In the genomic region with DNA sequence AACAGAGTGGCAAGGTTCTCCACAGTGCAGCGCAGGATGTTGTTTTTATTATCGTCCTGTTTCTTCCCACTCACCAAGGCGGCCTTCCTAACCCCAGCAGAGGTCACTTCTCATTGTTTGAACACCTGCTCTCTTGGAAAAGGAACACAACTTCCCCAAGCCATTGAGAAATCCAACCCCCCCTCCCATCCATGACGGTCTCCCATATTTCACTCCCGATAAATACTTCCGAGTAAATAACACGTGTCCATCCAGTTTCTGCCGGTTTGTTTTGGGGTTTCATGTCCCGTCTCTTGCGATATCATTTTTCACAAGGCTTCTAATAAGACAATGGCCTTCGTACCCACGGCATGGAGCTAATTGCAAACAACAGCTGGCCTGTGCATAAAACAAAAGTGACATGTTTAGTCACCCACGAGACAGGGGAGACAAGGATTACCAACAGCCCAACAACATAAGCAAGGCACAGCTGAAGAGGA, we compare ENCODE assay signal across 11 mouse cellular contexts. TPM values are rescaled to one million over a fixed set of nuclear protein-coding genes. Genes with fewer than 3 reads are reported as not detected.
DNase-seq lines count a peak whose midpoint lies in the region; ATAC-seq and TF ChIP-seq lines count a peak whose summit lies in the region.
"Had no signal": no experiment of that assay in that cellular context is flagged by ENCODE, and none has a peak within 500 bp of the region (broad histone marks: within the 10 kb centered on the region; RNA-seq: fewer than 3 reads in every experiment).

No protein-coding gene starts in this region.

- no peak overlapping the region for H3K27ac ChIP-seq in lung, embryonic 14.5 days (ENCODE audit: low read depth)
- H3K27ac ChIP-seq in embryonic facial prominence, embryonic 13.5 days, result peak overlapping the region; percentile 67; the same call in 1 of the 2 replicates

- peak; percentile 41 for ATAC-seq in lung, embryonic 14.5 days (ENCODE audit: insufficient read depth)
- ATAC-seq in embryonic facial prominence, embryonic 13.5 days (ENCODE audit: insufficient number of reproducible peaks, insufficient read depth, low FRiP score, low TSS enrichment, low read depth), result no peak
- ATAC-seq: intestine, embryonic 16.5 days had no signal

- peak; percentile 63 for DNase-seq in heart, adult 8-10 months (ENCODE audit: low spot score)
- DNase-seq in heart, postnatal 4 days, result no peak
- DNase-seq in lung, embryonic 14.5 days, result peak; percentile 50
- no peak for DNase-seq in lung, adult 2 months
- DNase-seq in mesoderm, embryonic 11.5 days (ENCODE audit: low read depth, low spot score), result peak; percentile 62
- DNase-seq in layer of hippocampus, postnatal 36 days, result no peak
- no peak for DNase-seq in gastrocnemius, postnatal 4 days (ENCODE audit: low spot score in 2 of 2)
- DNase-seq: thymus, postnatal 4 days had no signal

- no peaks in the 10 kb centered on the region for H3K27me3 ChIP-seq in lung, embryonic 14.5 days (ENCODE audit: insufficient read depth, low read length)
- no peaks in the 10 kb centered on the region for H3K27me3 ChIP-seq in embryonic facial prominence, embryonic 13.5 days

- 43% methylated on average over 13 of the region's 13 CpGs for WGBS in lung, embryonic 14.5 days
- 33% methylated on average over 13 of the region's 13 CpGs for WGBS in lung, adult 2 months
- WGBS in embryonic facial prominence, embryonic 13.5 days, result 68% methylated on average over 13 of the region's 13 CpGs

- H3K4me2 ChIP-seq in lung, embryonic 14.5 days, result no peak overlapping the region
- H3K4me2 ChIP-seq in embryonic facial prominence, embryonic 13.5 days, result no peak overlapping the region

- no peaks in the 10 kb centered on the region for H3K4me1 ChIP-seq in lung, embryonic 14.5 days (ENCODE audit: insufficient read depth)
- peaks cover 3% of the 10 kb centered on the region for H3K4me1 ChIP-seq in lung, adult 2 months (ENCODE audit: control insufficient read depth, insufficient read depth, low read length)
- H3K4me1 ChIP-seq in embryonic facial prominence, embryonic 13.5 days, result peaks cover 27% of the 10 kb centered on the region

- H3K9me3 ChIP-seq in lung, embryonic 14.5 days (ENCODE audit: low read depth, low read length), result no peaks in the 10 kb centered on the region
- no peaks in the 10 kb centered on the region for H3K9me3 ChIP-seq in embryonic facial prominence, embryonic 13.5 days

- H3K36me3 ChIP-seq in lung, embryonic 14.5 days (ENCODE audit: insufficient read depth), result no peaks in the 10 kb centered on the region
- H3K36me3 ChIP-seq in embryonic facial prominence, embryonic 13.5 days, result no peaks in the 10 kb centered on the region

- no peak for TF ChIP-seq CTCF in lung, embryonic 14.5 days (IDR thresholded peaks at IDR 0.05; ENCODE audit: low read depth)
- no peak for TF ChIP-seq CTCF in lung, adult 2 months (IDR thresholded peaks at IDR 0.05; ENCODE audit: insufficient read depth, low read length)

- no peak for TF ChIP-seq POLR2A in lung, adult 2 months (IDR thresholded peaks at IDR 0.05; ENCODE audit: borderline replicate concordance, extremely low read depth, low read depth, low read length)

- no peak overlapping the region for H3K4me3 ChIP-seq in lung, embryonic 14.5 days (ENCODE audit: low read depth, low read length)
- no peak overlapping the region for H3K4me3 ChIP-seq in lung, adult 2 months (replicated peaks; ENCODE audit: extremely low read depth, low read depth, low read length)
- H3K4me3 ChIP-seq in embryonic facial prominence, embryonic 13.5 days, result no peak overlapping the region

- H3K9ac ChIP-seq in lung, embryonic 14.5 days, result no peak overlapping the region
- H3K9ac ChIP-seq in embryonic facial prominence, embryonic 13.5 days, result no peak overlapping the region

RNA-seq across cellular contexts. Expression of a gene that starts 9.2 kb away (rescaled TPM):
- not detected for total RNA-seq in heart, adult 8-10 months (2022)
- not detected for total RNA-seq in heart, postnatal 4 days (2021)
- 0.11 and 0.14 TPM in 2 replicates for polyA plus RNA-seq in lung, embryonic 14.5 days (2014; fragmentation: Nextera tagmentation; extraction: Ambion mirVana)
- 3.6 and 4.1 TPM in 2 replicates for polyA plus RNA-seq in lung, adult 2 months (2012; rRNA removed)
- polyA plus RNA-seq in embryonic facial prominence, embryonic 13.5 days (2015; fragmentation: Nextera tagmentation; extraction: Ambion mirVana), result 0.32 TPM in 1 of 2 replicates, not detected in the other
- 1 to 10 TPM in 1 of 2 experiments, under 1 TPM in 1; 0.63 to 1.3 TPM for total RNA-seq in layer of hippocampus, postnatal 36 days (2021)
- not detected for total RNA-seq in gastrocnemius, postnatal 4 days (2021)
- total RNA-seq: megakaryocyte progenitor cell, adult 5-6 weeks had no signal
- polyA plus RNA-seq: intestine, embryonic 16.5 days had no signal

RNA-seq across cellular contexts. Expression of a gene that starts 41.4 kb away (rescaled TPM):
- 10 to 100 TPM; 46.3 to 71.9 (median 54.9) TPM for total RNA-seq in heart, adult 8-10 months (2022)
- 10 to 100 TPM; 28.3 to 29.5 TPM for total RNA-seq in heart, postnatal 4 days (2021)
- 22.6 and 24.3 TPM in 2 replicates for polyA plus RNA-seq in lung, embryonic 14.5 days (2014; fragmentation: Nextera tagmentation; extraction: Ambion mirVana)
- 89.3 and 96.4 TPM in 2 replicates for polyA plus RNA-seq in lung, adult 2 months (2012; rRNA removed)
- 48.5 and 60.6 TPM in 2 replicates for polyA plus RNA-seq in embryonic facial prominence, embryonic 13.5 days (2015; fragmentation: Nextera tagmentation; extraction: Ambion mirVana)
- 10 to 100 TPM; 16.3 to 17.0 TPM for total RNA-seq in layer of hippocampus, postnatal 36 days (2021)
- 10 to 100 TPM; 12.7 to 18.9 TPM for total RNA-seq in gastrocnemius, postnatal 4 days (2021)
- total RNA-seq: megakaryocyte progenitor cell, adult 5-6 weeks had no signal

Comparison
In these comparisons a context has a peak if more than half of its experiments do, and no peak if none do; other contexts are left out.
1. DNase-seq: peak in heart, adult 8-10 months (single experiment), lung, embryonic 14.5 days (single experiment) and mesoderm, embryonic 11.5 days (single experiment); none in heart, postnatal 4 days (single experiment), lung, adult 2 months (single experiment), layer of hippocampus, postnatal 36 days (0 of 2) and gastrocnemius, postnatal 4 days (0 of 2).